Mouse (Mus musculus) embryonic facial prominence, embryonic 14.5 days (tissue): ENCODE data around the gene Cplx3. TPM values are rescaled to one million over a fixed set of nuclear protein-coding genes. Genes with fewer than 3 reads are reported as not detected.

Source experiments
- ATAC-seq: fragments of 200-750 bp; cut with Nextera tagmentation; 2 replicates; pipeline ENCODE4 v1.8.0; 2017; ENCODE audit warnings: low read depth, moderate number of reproducible peaks, moderate TSS enrichment
- DNase-seq: peaks from one replicate; pipeline ENCODE4 v3.0.0-alpha.2; 2015; ENCODE audit warnings: low spot score
- H3K27ac ChIP-seq: fragments of 300-500 bp; sonication (generic); replicated peaks from 2 replicates; pipeline ENCODE4 v1.5.1; 2014; ENCODE audit warnings: low read depth, mild to moderate bottlenecking, low read length, moderate library complexity
- H3K27me3 ChIP-seq: fragments of 300-500 bp; sonication (generic); replicated peaks from 2 replicates; pipeline ENCODE4 v1.6.1; 2014; ENCODE audit warnings: low read length; ENCODE audit not compliant: control insufficient read depth, insufficient read depth
- H3K36me3 ChIP-seq: fragments of 300-500 bp; sonication (generic); 2 replicates; pipeline ENCODE4 v1.6.1; 2014; ENCODE audit warnings: low read length, mixed read lengths; ENCODE audit not compliant: control insufficient read depth, insufficient read depth
- H3K4me1 ChIP-seq: fragments of 300-500 bp; sonication (generic); 2 replicates; pipeline ENCODE4 v1.6.1; 2014; ENCODE audit warnings: antibody characterized with exemption, low read length; ENCODE audit not compliant: control insufficient read depth, insufficient read depth
- H3K4me2 ChIP-seq: fragments of 300-500 bp; sonication (generic); 2 replicates; pipeline ENCODE4 v1.6.1; 2014; ENCODE audit warnings: low read depth, mild to moderate bottlenecking, low read length, moderate library complexity, mixed read lengths
- H3K4me3 ChIP-seq: fragments of 300-500 bp; sonication (generic); 2 replicates; pipeline ENCODE4 v1.5.1; 2014; ENCODE audit warnings: low read depth, mild to moderate bottlenecking, low read length
- H3K9ac ChIP-seq: fragments of 300-500 bp; sonication (generic); 2 replicates; pipeline ENCODE4 v1.6.1; 2014; ENCODE audit warnings: low read depth, mild to moderate bottlenecking, low read length, moderate library complexity, mixed read lengths
- H3K9me3 ChIP-seq: fragments of 300-500 bp; sonication (generic); 2 replicates; pipeline ENCODE4 v1.6.1; 2016; ENCODE audit warnings: low read length; ENCODE audit not compliant: control insufficient read depth
- WGBS: fragments of 180-500 bp; shearing (Covaris S2); extraction: QIAGEN DNeasy Blood & Tissue Kit; methylation state at CpG from one replicate; pipeline ENCODE4 v1.1.7; 2014; 5-methylcytosine and 5-hydroxymethylcytosine counted together
- polyA plus RNA-seq: library from polyadenylated mRNA; unstranded; fragments of >200 nt; fragmentation: Nextera tagmentation; extraction: Ambion mirVana; gene quantifications from 2 replicates; pipeline ENCODE4 v1.2.1, GENCODE M21; 2014

Cplx3 gene
- polyA plus RNA-seq, 1 experiment from 2014 or later = not detected

- peaks cover 53% of the 10 kb centered on the region for H3K4me1 ChIP-seq
- H3K36me3 ChIP-seq = 0 out of 2 replicates have a peak, but pooled peaks cover 11% of the 10 kb centered on the region
- H3K9me3 ChIP-seq = no peaks in the 10 kb centered on the region
- H3K9ac ChIP-seq = peak overlapping the region; percentile 5
- no peak for ATAC-seq
- peak overlapping the region; percentile 49 for H3K4me2 ChIP-seq
- H3K4me3 ChIP-seq = no peak overlapping the region; the same call in 1 of the 2 replicates
- peak overlapping the region; percentile 88 for H3K27ac ChIP-seq
- no peak for DNase-seq
- H3K27me3 ChIP-seq = no peaks in the 10 kb centered on the region
- WGBS = 75% methylated on average over 1 of the region's 1 CpGs
Observed at GRCm38 (mm10) chr9:57641022-57641421, 34.9 kb upstream of the Cplx3 start.

GRCm38 (mm10) chr9:57640384-57640783, 34.3 kb upstream of the Cplx3 start:
- Histone ChIP-seq H3K27me3 (no peaks in the 10 kb centered on the region), H3K9ac (peak overlapping the region; percentile 5), H3K4me1 (peaks cover 53% of the 10 kb centered on the region), H3K36me3 (0 out of 2 replicates have a peak, but pooled peaks cover 11% of the 10 kb centered on the region), H3K27ac (peak overlapping the region; percentile 88), H3K4me2 (peak overlapping the region; percentile 49), H3K9me3 (no peaks in the 10 kb centered on the region), H3K4me3 (peak overlapping the region; percentile 23)
- DNase-seq = peak; percentile 91
- 7% methylated on average over 15 of the region's 15 CpGs for WGBS
- ATAC-seq = peak; percentile 82

- Histone ChIP-seq H3K27me3 (no peaks in the 10 kb centered on the region), H3K36me3 (0 out of 2 replicates have a peak, but pooled peaks cover 11% of the 10 kb centered on the region), H3K4me1 (peaks cover 53% of the 10 kb centered on the region), H3K4me2 (peak overlapping the region; percentile 49), H3K4me3 (peak overlapping the region; percentile 23; the same call in 1 of the 2 replicates), H3K9me3 (no peaks in the 10 kb centered on the region), H3K27ac (peak overlapping the region; percentile 88), H3K9ac (peak overlapping the region; percentile 32; the same call in 1 of the 2 replicates)
- ATAC-seq = no peak
- whole genome bisulfite sequencing = 41% methylated on average over 5 of the region's 5 CpGs
- DNase-seq = no peak
Observed at GRCm38 (mm10) chr9:57639661-57640328, 33.7 kb upstream of the Cplx3 start.

- ATAC-seq (no peak), DNase-seq (peak; percentile 38)
- H3K27me3 ChIP-seq = no peaks in the 10 kb centered on the region
- no peak overlapping the region for H3K4me3 ChIP-seq
- peak overlapping the region; percentile 88 for H3K27ac ChIP-seq
- H3K9me3 ChIP-seq = no peaks in the 10 kb centered on the region
- peaks cover 49% of the 10 kb centered on the region for H3K4me1 ChIP-seq
- peak overlapping the region; percentile 50 for H3K9ac ChIP-seq
- 0 out of 2 replicates have a peak, but pooled peaks cover 11% of the 10 kb centered on the region for H3K36me3 ChIP-seq
- 14% methylated on average over 8 of the region's 8 CpGs for WGBS
- H3K4me2 ChIP-seq = peak overlapping the region; percentile 49
Observed at GRCm38 (mm10) chr9:57638651-57639459, 32.8 kb upstream of the Cplx3 start.

- WGBS = 16% methylated on average over 6 of the region's 6 CpGs
- Histone ChIP-seq H3K9me3 (no peaks in the 10 kb centered on the region), H3K27ac (peak overlapping the region; percentile 88), H3K27me3 (no peaks in the 10 kb centered on the region), H3K4me2 (peak overlapping the region; percentile 49), H3K4me3 (no peak overlapping the region), H3K4me1 (peaks cover 39% of the 10 kb centered on the region), H3K9ac (peak overlapping the region; percentile 50; the same call in 1 of the 2 replicates), H3K36me3 (0 out of 2 replicates have a peak, but pooled peaks cover 11% of the 10 kb centered on the region)
- ATAC-seq (peak; percentile 38; the same call in 1 of the 2 replicates), DNase-seq (peak; percentile 69)
Observed at GRCm38 (mm10) chr9:57637741-57638322, 31.8 kb upstream of the Cplx3 start.

- H3K27ac ChIP-seq = peak overlapping the region; percentile 88
- ATAC-seq (0 out of 2 replicates have a peak, but pooled peaks have one; percentile 5), DNase-seq (no peak)
- no peaks in the 10 kb centered on the region for H3K27me3 ChIP-seq
- H3K9me3 ChIP-seq = no peaks in the 10 kb centered on the region
- H3K36me3 ChIP-seq = 0 out of 2 replicates have a peak, but pooled peaks cover 11% of the 10 kb centered on the region
- H3K4me2 ChIP-seq = peak overlapping the region; percentile 49; the same call in 1 of the 2 replicates
- 34% methylated on average over 3 of the region's 3 CpGs for WGBS
- H3K9ac ChIP-seq = no peak overlapping the region
- no peak overlapping the region for H3K4me3 ChIP-seq
- peaks cover 38% of the 10 kb centered on the region for H3K4me1 ChIP-seq
Observed at GRCm38 (mm10) chr9:57637272-57637671, 31.2 kb upstream of the Cplx3 start.

GRCm38 (mm10) chr9:57633481-57634024, 27.5 kb upstream of the Cplx3 start:
- Histone ChIP-seq H3K9me3 (no peaks in the 10 kb centered on the region), H3K36me3 (peaks cover 34% of the 10 kb centered on the region), H3K9ac (no peak overlapping the region), H3K4me3 (no peak overlapping the region), H3K4me2 (no peak overlapping the region), H3K4me1 (peaks cover 11% of the 10 kb centered on the region), H3K27ac (no peak overlapping the region), H3K27me3 (no peaks in the 10 kb centered on the region)
- WGBS = 51% methylated on average over 4 of the region's 4 CpGs
- ATAC-seq (no peak), DNase-seq (no peak)
